Mouse (Mus musculus) hindbrain, embryonic 16.5 days (tissue): ENCODE results near the gene Prkag3. TPM values are rescaled to one million over a fixed set of nuclear protein-coding genes. Genes with fewer than 3 reads are reported as not detected.
A peak's percentile ranks its signal among the peaks of the same experiment; 100 is the strongest.

Experiments used
- ATAC-seq: fragments of 200-750 bp; cut with Nextera tagmentation; 2 replicates; pipeline ENCODE4 v1.8.0; 2017; ENCODE audit warnings: moderate TSS enrichment, moderate library complexity
- H3K27ac ChIP-seq: fragments of 300-500 bp; sonication (generic); 2 replicates; pipeline ENCODE4 v1.5.1; 2014; ENCODE audit warnings: low read depth, mild to moderate bottlenecking, control low read depth, low read length, moderate library complexity
- H3K27me3 ChIP-seq: fragments of 300-500 bp; sonication (generic); replicated peaks from 2 replicates; pipeline ENCODE4 v1.6.1; 2014; ENCODE audit warnings: low read length; ENCODE audit not compliant: control insufficient read depth, insufficient read depth
- H3K36me3 ChIP-seq: fragments of 300-500 bp; sonication (generic); 2 replicates; pipeline ENCODE4 v1.6.1; 2014; ENCODE audit warnings: mild to moderate bottlenecking, low read length, moderate library complexity, mixed read lengths; ENCODE audit not compliant: control insufficient read depth, insufficient read depth
- H3K4me1 ChIP-seq: fragments of 300-500 bp; sonication (generic); 2 replicates; pipeline ENCODE4 v1.6.1; 2014; ENCODE audit warnings: low read depth, low read length; ENCODE audit not compliant: control insufficient read depth, insufficient read depth
- H3K4me2 ChIP-seq: fragments of 300-500 bp; sonication (generic); 2 replicates; pipeline ENCODE4 v1.6.1; 2014; ENCODE audit warnings: mild to moderate bottlenecking, low read length, control low read depth, moderate library complexity
- H3K4me3 ChIP-seq: fragments of 300-500 bp; sonication (generic); 2 replicates; pipeline ENCODE4 v1.5.1; 2014; ENCODE audit warnings: mild to moderate bottlenecking, low read length, control low read depth, moderate library complexity
- H3K9ac ChIP-seq: fragments of 300-500 bp; sonication (generic); 2 replicates; pipeline ENCODE4 v1.6.1; 2014; ENCODE audit warnings: low read depth, mild to moderate bottlenecking, control low read depth, low read length, moderate library complexity
- H3K9me3 ChIP-seq: fragments of 300-500 bp; sonication (generic); 2 replicates; pipeline ENCODE4 v1.6.1; 2014; ENCODE audit warnings: mild to moderate bottlenecking, low read length, moderate library complexity; ENCODE audit not compliant: control insufficient read depth
- WGBS: fragments of 180-500 bp; shearing (Covaris S2); extraction: QIAGEN DNeasy Blood & Tissue Kit; methylation state at CpG from one replicate; pipeline ENCODE4 v1.1.7; 2014; 5-methylcytosine and 5-hydroxymethylcytosine counted together
- polyA plus RNA-seq: library from polyadenylated mRNA; unstranded; fragments of >200 nt; fragmentation: Nextera tagmentation; extraction: Ambion mirVana; gene quantifications from 2 replicates; pipeline ENCODE4 v1.2.1, GENCODE M21; 2015

Prkag3 gene
- 0.13 and 0.36 TPM in 2 replicates for polyA plus RNA-seq

DNA sequence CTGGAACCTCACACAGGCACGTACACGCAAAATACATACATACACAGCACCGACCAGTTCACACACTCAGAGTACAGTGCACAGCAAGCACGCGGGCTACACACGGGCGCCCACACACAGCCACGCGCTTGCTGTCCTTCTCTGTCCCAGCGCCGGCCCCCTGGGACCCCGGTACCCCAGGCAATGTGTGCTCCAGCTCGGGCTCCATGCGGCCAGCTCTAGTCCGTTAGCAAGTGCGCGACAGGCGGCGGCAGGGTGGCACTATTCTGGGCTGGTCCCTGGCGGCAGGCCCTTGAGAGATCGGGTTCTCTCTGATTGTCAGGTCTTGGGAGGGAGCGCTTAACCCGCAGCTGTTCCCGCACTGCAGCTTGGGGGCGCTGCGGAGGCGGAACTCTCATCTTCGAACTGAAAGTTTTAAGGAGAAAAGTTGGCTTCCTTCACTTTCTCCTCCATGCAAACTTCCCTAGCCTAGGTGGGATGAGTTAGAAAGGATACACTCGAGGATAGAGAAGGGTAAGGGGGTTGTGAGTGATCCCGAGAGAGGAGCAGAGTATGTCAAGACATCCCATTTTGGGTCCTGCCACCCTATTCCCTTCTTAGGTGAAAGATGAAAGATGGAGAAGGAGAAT, at the start of gene Prkag3:
Prkag3 (minus strand) TSS at position 579 of the 629 bp plus-strand sequence.
- peak within 1 kb of the TSS; percentile 19; the same call in 1 of the 2 replicates for H3K4me3 ChIP-seq

DNA sequence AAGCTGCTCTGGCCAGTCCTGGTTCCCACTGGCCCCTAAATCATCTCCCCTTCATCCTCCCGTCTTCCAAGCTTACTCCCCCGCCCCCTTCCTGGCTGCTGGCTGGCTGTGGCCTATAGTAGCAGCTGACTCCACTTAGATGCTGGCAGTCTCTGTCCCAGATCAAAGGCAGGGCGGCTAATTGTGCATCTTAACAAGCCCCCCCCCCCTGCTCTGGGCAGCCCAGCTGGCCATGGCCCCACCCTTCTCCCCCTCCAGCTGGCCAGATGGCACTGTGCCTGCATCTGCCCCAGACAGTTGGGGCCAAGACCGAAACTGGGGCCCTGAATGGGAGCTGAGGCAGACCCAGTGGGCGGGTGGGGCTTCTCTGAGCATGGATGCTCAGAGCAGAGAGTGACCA, 48.4 kb upstream of the Prkag3 start:
- Histone ChIP-seq H3K9me3 (no peaks in the 10 kb centered on the region), H3K4me3 (no peak overlapping the region), H3K27me3 (peaks cover 63% of the 10 kb centered on the region), H3K4me2 (no peak overlapping the region), H3K27ac (no peak overlapping the region), H3K36me3 (no peaks in the 10 kb centered on the region), H3K4me1 (peaks cover 25% of the 10 kb centered on the region), H3K9ac (no peak overlapping the region)
- ATAC-seq, result peak; percentile 87
- 3% methylated on average over 5 of the region's 5 CpGs for WGBS

More for the DNA sequence above, at the start of gene Prkag3:
- 8% methylated on average over 30 of the region's 30 CpGs for WGBS
- Histone ChIP-seq H3K4me1 (peaks cover 5% of the 10 kb centered on the region; the same call in 1 of the 2 replicates), H3K9me3 (no peaks in the 10 kb centered on the region), H3K27ac (no peak within 1 kb of the TSS), H3K4me2 (peak within 1 kb of the TSS; percentile 49), H3K9ac (peak within 1 kb of the TSS; percentile 45; the same call in 1 of the 2 replicates), H3K27me3 (peaks cover 5% of the 10 kb centered on the region), H3K36me3 (no peaks in the 10 kb centered on the region)
- ATAC-seq, result peak; percentile 63; the same call in 1 of the 2 replicates

DNA sequence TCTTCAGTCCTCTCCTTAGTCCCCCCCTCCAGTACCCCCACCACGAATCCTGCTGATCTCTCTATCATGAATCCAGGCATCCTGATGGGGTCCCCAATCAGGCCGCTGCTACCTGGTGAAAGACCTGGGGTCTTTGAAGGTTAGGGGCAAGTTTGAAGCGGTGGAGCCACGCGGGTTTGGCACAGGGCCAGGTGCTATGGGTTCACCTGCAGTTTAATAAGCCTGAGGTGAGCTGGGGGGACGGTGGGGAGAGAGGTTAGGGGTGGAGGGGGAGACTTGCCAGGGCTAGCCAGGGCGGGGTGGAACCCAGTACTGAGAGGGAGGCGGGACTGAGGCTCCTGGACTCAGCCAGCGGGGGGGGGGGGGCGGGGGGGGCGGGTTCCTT, 46.1 kb upstream of the Prkag3 start:
- no peak overlapping the region; the same call in 1 of the 2 replicates for H3K9ac ChIP-seq

DNA sequence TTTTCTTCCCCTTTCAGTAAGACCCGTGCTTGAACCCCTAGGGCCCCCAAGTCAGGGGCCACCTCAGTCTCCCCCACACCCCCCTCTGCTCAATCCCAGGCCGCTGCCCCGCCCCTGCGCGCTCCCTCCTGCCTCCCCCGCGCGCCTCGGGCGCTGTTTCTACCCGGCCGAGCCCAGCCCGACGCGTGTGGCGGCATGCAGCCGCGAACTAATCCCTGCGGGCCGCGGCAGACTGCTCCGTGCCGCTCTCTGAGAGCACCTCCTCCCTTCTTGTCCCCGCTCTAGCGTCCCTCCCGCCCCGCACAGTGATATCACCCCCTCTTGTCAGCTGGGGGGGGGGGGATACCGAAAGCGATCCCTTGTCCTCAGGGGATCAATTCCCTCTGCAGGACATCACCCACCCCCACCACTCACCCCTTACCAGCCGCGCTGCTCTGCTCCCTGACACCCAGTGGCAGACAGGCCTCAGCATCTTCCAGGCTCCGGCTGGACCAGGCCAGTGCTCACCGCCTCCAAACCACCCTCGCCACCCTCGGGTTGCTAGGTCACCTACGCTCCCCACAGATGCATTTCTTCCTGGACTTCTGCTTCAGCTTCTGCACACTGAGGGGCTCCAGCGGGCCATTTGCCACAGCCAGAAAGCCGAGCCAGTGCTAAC, 45.6 kb upstream of the Prkag3 start:
- Histone ChIP-seq H3K4me2 (peak overlapping the region; percentile 66), H3K27me3 (peaks cover 66% of the 10 kb centered on the region), H3K27ac (no peak overlapping the region), H3K4me1 (peaks cover 28% of the 10 kb centered on the region), H3K36me3 (no peaks in the 10 kb centered on the region), H3K4me3 (peak overlapping the region; percentile 34), H3K9ac (peak overlapping the region; percentile 60), H3K9me3 (no peaks in the 10 kb centered on the region)
- ATAC-seq, result no peak
- 1% methylated on average over 38 of the region's 38 CpGs for WGBS

More for the DNA sequence above, 46.1 kb upstream of the Prkag3 start:
- H3K27ac ChIP-seq, result no peak overlapping the region
- ATAC-seq, result no peak
- peak overlapping the region; percentile 66; the same call in 1 of the 2 replicates for H3K4me2 ChIP-seq
- 5% methylated on average over 8 of the region's 11 CpGs for WGBS
- peaks cover 68% of the 10 kb centered on the region for H3K27me3 ChIP-seq
- peaks cover 28% of the 10 kb centered on the region for H3K4me1 ChIP-seq
- no peaks in the 10 kb centered on the region for H3K36me3 ChIP-seq
- no peaks in the 10 kb centered on the region for H3K9me3 ChIP-seq
- H3K4me3 ChIP-seq, result no peak overlapping the region; the same call in 1 of the 2 replicates

DNA sequence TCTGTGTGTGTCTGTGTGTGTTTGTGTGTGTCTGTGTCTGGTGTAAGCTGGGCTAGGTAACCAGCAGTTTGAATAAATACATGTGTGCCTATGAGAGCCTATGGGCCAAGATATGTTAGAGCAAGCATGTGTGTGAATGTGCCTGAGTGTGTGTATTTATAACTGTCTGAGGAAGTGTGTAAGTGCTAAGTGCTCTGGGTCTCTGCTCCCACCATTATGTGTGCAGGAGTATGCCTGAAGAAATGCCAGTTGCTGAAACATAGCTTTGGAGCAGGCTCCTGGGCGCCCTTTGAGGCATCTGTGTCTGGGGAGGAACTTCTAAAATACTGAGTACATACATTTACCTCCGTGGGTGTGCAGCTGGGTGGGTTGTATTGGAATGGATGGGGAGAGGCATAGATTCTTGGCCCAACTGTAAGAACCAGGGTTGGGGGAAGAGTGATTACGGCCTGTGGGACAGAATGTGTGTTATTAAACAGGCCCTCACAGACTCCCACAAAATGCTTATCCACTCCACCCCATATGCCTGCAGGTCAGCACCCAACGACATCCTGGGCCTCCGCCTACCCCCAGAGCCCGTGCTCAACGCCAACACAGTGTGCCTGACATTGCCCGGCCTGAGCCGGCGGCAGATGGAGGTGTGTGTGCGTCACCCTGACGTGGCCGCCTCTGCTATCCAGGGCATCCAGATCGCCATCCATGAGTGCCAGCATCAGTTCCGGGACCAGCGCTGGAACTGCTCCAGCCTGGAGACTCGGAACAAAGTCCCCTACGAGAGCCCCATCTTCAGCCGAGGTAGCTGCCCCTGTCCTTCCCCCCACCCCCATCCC, 44.0 kb upstream of the Prkag3 start:
- H3K27ac ChIP-seq, result no peak overlapping the region
- H3K9ac ChIP-seq, result no peak overlapping the region
- peaks cover 62% of the 10 kb centered on the region for H3K27me3 ChIP-seq
- H3K9me3 ChIP-seq, result no peaks in the 10 kb centered on the region
- H3K4me3 ChIP-seq, result no peak overlapping the region
- H3K4me1 ChIP-seq, result peaks cover 28% of the 10 kb centered on the region
- no peak overlapping the region for H3K4me2 ChIP-seq
- no peaks in the 10 kb centered on the region for H3K36me3 ChIP-seq
- ATAC-seq, result no peak
- 18% methylated on average over 19 of the region's 19 CpGs for WGBS

DNA sequence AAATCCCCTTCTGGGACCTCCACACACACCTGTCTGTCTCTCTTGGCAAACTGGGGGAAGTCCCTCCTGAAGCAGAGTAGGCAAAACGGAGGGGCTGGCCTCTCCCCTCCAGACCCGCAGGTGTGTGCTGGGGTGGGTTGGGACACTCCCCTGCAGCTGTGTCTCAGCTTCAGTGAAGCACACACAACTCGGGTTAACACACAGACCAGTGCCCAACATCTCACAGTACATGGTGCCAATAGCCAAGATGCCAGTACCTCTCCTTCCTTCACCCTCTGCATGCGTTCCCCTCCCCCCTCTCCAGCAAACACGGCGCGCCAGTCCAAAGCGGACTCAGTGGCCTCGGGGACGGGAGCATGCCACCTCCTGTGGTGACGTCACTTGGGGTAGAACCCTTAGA, 42.2 kb upstream of the Prkag3 start, which contains the start of gene Wnt10a:
Wnt10a (plus strand) TSS at position 268 of the 400 bp plus-strand sequence.
- Histone ChIP-seq H3K4me2 (peak within 1 kb of the TSS; percentile 64), H3K27me3 (peaks cover 60% of the 10 kb centered on the region), H3K4me1 (peaks cover 24% of the 10 kb centered on the region)

DNA sequence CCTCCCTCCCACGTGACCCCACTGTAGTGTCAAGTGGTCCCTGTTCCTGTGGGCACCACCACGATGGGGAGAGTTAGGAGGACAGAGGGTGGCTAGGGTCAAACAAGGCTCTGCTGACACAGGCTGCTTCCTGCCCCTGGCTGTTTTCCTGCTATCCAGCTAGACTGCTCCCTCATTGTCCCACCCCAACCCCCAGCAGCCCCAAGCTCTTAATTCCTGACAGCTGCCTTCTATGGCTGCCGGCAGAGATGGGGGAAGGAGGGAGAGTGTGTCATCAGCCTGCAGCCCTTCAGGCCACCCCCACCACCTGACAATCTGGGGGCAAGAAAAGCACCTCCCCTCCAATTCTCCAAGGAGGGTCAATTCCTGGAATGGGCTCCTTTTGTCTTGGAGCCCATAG, 41.1 kb upstream of the Prkag3 start:
- Histone ChIP-seq H3K27me3 (peaks cover 69% of the 10 kb centered on the region), H3K4me2 (no peak overlapping the region), H3K4me1 (peaks cover 22% of the 10 kb centered on the region), H3K9me3 (no peaks in the 10 kb centered on the region), H3K27ac (no peak overlapping the region), H3K4me3 (no peak overlapping the region), H3K9ac (no peak overlapping the region), H3K36me3 (no peaks in the 10 kb centered on the region)
- WGBS, result 6% methylated on average over 3 of the region's 3 CpGs
- no peak for ATAC-seq

More for the DNA sequence above, 42.2 kb upstream of the Prkag3 start, which contains the start of gene Wnt10a:
- peak within 1 kb of the TSS; percentile 36 for H3K4me3 ChIP-seq
- no peaks in the 10 kb centered on the region for H3K9me3 ChIP-seq
- H3K36me3 ChIP-seq, result no peaks in the 10 kb centered on the region
- no peak within 1 kb of the TSS for H3K27ac ChIP-seq
- ATAC-seq, result 0 out of 2 replicates have a peak, but pooled peaks have one; percentile 25
- 2% methylated on average over 8 of the region's 11 CpGs for WGBS
- peak within 1 kb of the TSS; percentile 47 for H3K9ac ChIP-seq

DNA sequence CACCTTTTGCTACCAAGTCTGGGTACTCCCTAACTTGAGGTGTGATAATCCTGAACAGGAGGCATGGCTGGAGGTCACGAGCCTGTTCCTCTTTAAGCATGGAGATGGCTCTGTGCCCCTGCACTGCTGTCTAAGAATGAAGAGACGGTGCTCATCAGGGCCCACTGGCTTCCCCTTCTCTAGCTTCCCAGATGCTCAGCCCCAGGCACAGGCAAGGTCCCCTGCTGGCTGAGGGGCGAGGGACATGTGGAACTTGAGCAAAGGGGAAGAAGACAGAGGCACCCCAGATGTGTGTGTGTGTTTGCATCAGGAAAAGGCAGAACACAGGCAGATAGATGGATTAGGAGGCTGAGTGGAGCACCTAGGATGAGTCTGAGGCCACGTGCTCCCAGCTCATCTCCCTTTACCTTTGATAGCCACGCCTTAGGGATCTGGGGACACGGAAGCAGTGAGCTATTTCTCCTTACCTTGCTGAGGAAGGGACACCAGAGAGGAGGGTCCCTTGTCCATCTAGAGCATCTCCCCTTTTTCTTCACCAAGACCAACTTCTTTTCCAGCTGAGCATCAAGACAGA, 39.7 kb upstream of the Prkag3 start:
- no peak overlapping the region for H3K9ac ChIP-seq
- no peak overlapping the region for H3K4me3 ChIP-seq
- peaks cover 72% of the 10 kb centered on the region for H3K27me3 ChIP-seq
- H3K4me2 ChIP-seq, result no peak overlapping the region
- no peaks in the 10 kb centered on the region for H3K36me3 ChIP-seq
- WGBS, result 20% methylated on average over 6 of the region's 6 CpGs
- no peaks in the 10 kb centered on the region for H3K9me3 ChIP-seq
- no peak for ATAC-seq
- H3K27ac ChIP-seq, result no peak overlapping the region
- H3K4me1 ChIP-seq, result peaks cover 20% of the 10 kb centered on the region
